Mouse (Mus musculus): ENCODE results near the gene Cacna1b. TPM values are rescaled to one million over a fixed set of nuclear protein-coding genes. Genes with fewer than 3 reads are reported as not detected.
A peak's percentile ranks its signal among the peaks of the same experiment; 100 is the strongest.

Cacna1b gene
- polyA plus RNA-seq, 1 experiment from 2014 or later = 18.4 TPM

GRCm38 (mm10) chr2:24679012-24679651 is 83.8 kb downstream of the Cacna1b start:
- no peaks in the 10 kb centered on the region for H3K27me3 ChIP-seq (replicated peaks)
- H3K4me2 ChIP-seq = peak overlapping the region; percentile 29
- no peak overlapping the region for H3K9ac ChIP-seq
- H3K4me3 ChIP-seq = no peak overlapping the region
- 33% methylated on average over 50 of the region's 50 CpGs for WGBS
- H3K27ac ChIP-seq = no peak overlapping the region
- ATAC-seq (replicated peaks) = peak; percentile 66
- H3K36me3 ChIP-seq (replicated peaks) = peaks cover 12% of the 10 kb centered on the region
- H3K9me3 ChIP-seq = no peaks in the 10 kb centered on the region
- H3K4me1 ChIP-seq = peaks cover 3% of the 10 kb centered on the region; the same call in 1 of the 2 replicates

- H3K4me2 ChIP-seq = no peak overlapping the region
- peaks cover 12% of the 10 kb centered on the region for H3K36me3 ChIP-seq (replicated peaks)
- H3K27ac ChIP-seq = no peak overlapping the region
These were observed 84.4 kb downstream of the Cacna1b start for GRCm38 (mm10) chr2:24678538-24678937.

GRCm38 (mm10) chr2:24678110-24678509 is 84.8 kb downstream of the Cacna1b start:
- peaks cover 3% of the 10 kb centered on the region; the same call in 1 of the 2 replicates for H3K4me1 ChIP-seq
- no peak overlapping the region for H3K4me2 ChIP-seq
- H3K27ac ChIP-seq = no peak overlapping the region
- H3K9ac ChIP-seq = no peak overlapping the region
- no peak for ATAC-seq (replicated peaks)
- WGBS = 60% methylated on average over 4 of the region's 4 CpGs
- H3K9me3 ChIP-seq = no peaks in the 10 kb centered on the region
- peaks cover 10% of the 10 kb centered on the region for H3K36me3 ChIP-seq (replicated peaks)
- H3K4me3 ChIP-seq = no peak overlapping the region
- H3K27me3 ChIP-seq (replicated peaks) = no peaks in the 10 kb centered on the region

More at GRCm38 (mm10) chr2:24678538-24678937, 84.4 kb downstream of the Cacna1b start:
- no peak overlapping the region for H3K4me3 ChIP-seq
- no peak for ATAC-seq (replicated peaks)
- WGBS = 71% methylated on average over 5 of the region's 5 CpGs
- H3K27me3 ChIP-seq (replicated peaks) = no peaks in the 10 kb centered on the region
- peaks cover 3% of the 10 kb centered on the region; the same call in 1 of the 2 replicates for H3K4me1 ChIP-seq
- H3K9me3 ChIP-seq = no peaks in the 10 kb centered on the region
- no peak overlapping the region for H3K9ac ChIP-seq

GRCm38 (mm10) chr2:24677629-24678028 is 85.3 kb downstream of the Cacna1b start:
- Histone ChIP-seq H3K4me1 (peaks cover 3% of the 10 kb centered on the region; the same call in 1 of the 2 replicates), H3K9me3 (no peaks in the 10 kb centered on the region), H3K4me3 (no peak overlapping the region), H3K9ac (no peak overlapping the region), H3K27me3 (replicated peaks) (no peaks in the 10 kb centered on the region), H3K27ac (no peak overlapping the region), H3K4me2 (no peak overlapping the region), H3K36me3 (replicated peaks) (peaks cover 9% of the 10 kb centered on the region; the same call in 1 of the 2 replicates)
- ATAC-seq (replicated peaks) = no peak
- WGBS = 94% methylated on average over 3 of the region's 3 CpGs

GRCm38 (mm10) chr2:24674432-24675006 is 88.4 kb downstream of the Cacna1b start:
- H3K27ac ChIP-seq = no peak overlapping the region
- no peaks in the 10 kb centered on the region for H3K9me3 ChIP-seq
- peaks cover 5% of the 10 kb centered on the region; the same call in 1 of the 2 replicates for H3K36me3 ChIP-seq (replicated peaks)
- no peak overlapping the region for H3K4me3 ChIP-seq
- H3K4me1 ChIP-seq = peaks cover 3% of the 10 kb centered on the region; the same call in 1 of the 2 replicates
- 89% methylated on average over 6 of the region's 6 CpGs for WGBS
- no peak for ATAC-seq (replicated peaks)
- H3K27me3 ChIP-seq (replicated peaks) = no peaks in the 10 kb centered on the region
- no peak overlapping the region for H3K4me2 ChIP-seq
- H3K9ac ChIP-seq = no peak overlapping the region

GRCm38 (mm10) chr2:24668598-24668997 is 94.4 kb downstream of the Cacna1b start:
- no peak for ATAC-seq (replicated peaks)

GRCm38 (mm10) chr2:24664678-24665257 is 98.2 kb downstream of the Cacna1b start:
- H3K9ac ChIP-seq = no peak overlapping the region
- no peaks in the 10 kb centered on the region for H3K9me3 ChIP-seq
- H3K4me2 ChIP-seq = peak overlapping the region; percentile 31; the same call in 1 of the 2 replicates
- peaks cover 8% of the 10 kb centered on the region for H3K4me1 ChIP-seq
- 0 out of 2 replicates have a peak, but pooled peaks have one; percentile 46 for ATAC-seq (replicated peaks)
- H3K27ac ChIP-seq = peak overlapping the region; percentile 48; the same call in 1 of the 2 replicates
- H3K4me3 ChIP-seq = no peak overlapping the region
- H3K27me3 ChIP-seq (replicated peaks) = no peaks in the 10 kb centered on the region
- 7% methylated on average over 9 of the region's 9 CpGs for WGBS
- H3K36me3 ChIP-seq (replicated peaks) = peaks cover 8% of the 10 kb centered on the region

More at GRCm38 (mm10) chr2:24668598-24668997, 94.4 kb downstream of the Cacna1b start:
- no peaks in the 10 kb centered on the region for H3K9me3 ChIP-seq
- no peak overlapping the region for H3K4me3 ChIP-seq
- no peaks in the 10 kb centered on the region for H3K27me3 ChIP-seq (replicated peaks)
- H3K4me1 ChIP-seq = peaks cover 8% of the 10 kb centered on the region
- 0 out of 2 replicates have a peak, but pooled peaks cover 6% of the 10 kb centered on the region for H3K36me3 ChIP-seq (replicated peaks)
- H3K4me2 ChIP-seq = no peak overlapping the region
- no peak overlapping the region for H3K27ac ChIP-seq
- WGBS = 91% methylated on average over 5 of the region's 5 CpGs
- H3K9ac ChIP-seq = no peak overlapping the region

GRCm38 (mm10) chr2:24659150-24659775 is 103.7 kb downstream of the Cacna1b start:
- Histone ChIP-seq H3K4me3 (no peak overlapping the region), H3K36me3 (replicated peaks) (peaks cover 22% of the 10 kb centered on the region), H3K9me3 (no peaks in the 10 kb centered on the region), H3K9ac (no peak overlapping the region), H3K4me1 (0 out of 2 replicates have a peak, but pooled peaks cover 4% of the 10 kb centered on the region), H3K4me2 (no peak overlapping the region), H3K27ac (no peak overlapping the region), H3K27me3 (replicated peaks) (no peaks in the 10 kb centered on the region)
- no peak for ATAC-seq (replicated peaks)
- 88% methylated on average over 6 of the region's 6 CpGs for WGBS

- Histone ChIP-seq H3K9me3 (no peaks in the 10 kb centered on the region), H3K36me3 (replicated peaks) (peaks cover 42% of the 10 kb centered on the region), H3K4me1 (no peaks in the 10 kb centered on the region), H3K9ac (no peak overlapping the region), H3K27me3 (replicated peaks) (no peaks in the 10 kb centered on the region), H3K27ac (no peak overlapping the region), H3K4me3 (no peak overlapping the region), H3K4me2 (no peak overlapping the region)
- ATAC-seq (replicated peaks) = no peak
- WGBS = 84% methylated on average over 6 of the region's 6 CpGs
These were observed 114.4 kb downstream of the Cacna1b start for GRCm38 (mm10) chr2:24648503-24648902.

- no peak overlapping the region for H3K27ac ChIP-seq
- H3K27me3 ChIP-seq (replicated peaks) = no peaks in the 10 kb centered on the region
- WGBS = 94% methylated on average over 5 of the region's 5 CpGs
- H3K9ac ChIP-seq = no peak overlapping the region
- no peak for ATAC-seq (replicated peaks)
- H3K9me3 ChIP-seq = no peaks in the 10 kb centered on the region
- H3K4me2 ChIP-seq = no peak overlapping the region
- peaks cover 44% of the 10 kb centered on the region for H3K36me3 ChIP-seq (replicated peaks)
- H3K4me3 ChIP-seq = no peak overlapping the region
- no peaks in the 10 kb centered on the region for H3K4me1 ChIP-seq
These were observed 116.4 kb downstream of the Cacna1b start for GRCm38 (mm10) chr2:24646452-24647146.

- no peaks in the 10 kb centered on the region for H3K27me3 ChIP-seq (replicated peaks)
- no peak overlapping the region for H3K4me3 ChIP-seq
- H3K9me3 ChIP-seq = no peaks in the 10 kb centered on the region
- H3K4me2 ChIP-seq = no peak overlapping the region
- WGBS = 85% methylated on average over 7 of the region's 7 CpGs
- no peak overlapping the region for H3K27ac ChIP-seq
- H3K36me3 ChIP-seq (replicated peaks) = peaks cover 21% of the 10 kb centered on the region
- H3K9ac ChIP-seq = no peak overlapping the region
- peaks cover 11% of the 10 kb centered on the region for H3K4me1 ChIP-seq
- ATAC-seq (replicated peaks) = no peak
These were observed 120.1 kb downstream of the Cacna1b start for GRCm38 (mm10) chr2:24642834-24643233.

Data from midbrain, embryonic 15.5 days (tissue).